Mouse (Mus musculus) gastrocnemius, postnatal 36 days (tissue): ENCODE data around the gene Ephb3. TPM values are rescaled to one million over a fixed set of nuclear protein-coding genes. Genes with fewer than 3 reads are reported as not detected.

Experiments
- DNase-seq, 2 experiments: peaks; one replicate each; pipeline ENCODE4 v3.0.0; 2022
- intact Hi-C: fragments of 180-260 bp; cut with DNase I; formaldehyde crosslinking; loops from one replicate; pipeline ENCODE4 v1.15.1; 2025
- total RNA-seq, 2 experiments: library from RNA; stranded (reverse); gene quantifications; 2 replicates each; pipeline ENCODE4 v1.2.3; 2021

The Ephb3 gene
- total RNA-seq, 2 experiments from 2014 or later = 0.84 to 1.4 TPM

DNA sequence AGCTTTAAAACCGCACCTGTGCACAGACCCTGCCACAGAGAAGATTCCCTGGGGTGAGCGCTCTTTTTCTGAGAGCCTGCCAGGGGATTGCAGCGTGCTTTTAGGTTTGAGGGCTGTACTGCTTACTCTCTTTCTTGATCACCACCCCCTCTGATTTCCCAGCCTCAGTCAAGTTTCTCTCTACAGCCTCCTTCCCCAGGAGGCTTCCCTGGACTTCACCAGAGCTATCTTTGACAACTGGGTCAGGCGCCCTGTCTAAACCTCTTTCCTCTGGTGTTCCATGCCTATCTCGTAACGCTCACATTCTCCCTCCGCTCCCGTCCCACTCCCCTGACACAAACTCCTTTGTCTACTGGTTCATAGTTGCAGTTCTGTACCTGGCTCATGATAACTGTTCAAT, 5.1 kb upstream of the Ephb3 start:
- no peak for DNase-seq
- intact Hi-C loops = loop anchor here (5.0 kb wide), 1 partner anchor 392 kb away; no protein-coding TSS in a partner anchor

- DNase-seq = no peak
- intact Hi-C loops = loop anchor here (5.0 kb wide), 1 partner anchor 210 kb away; no protein-coding TSS in a partner anchor
Measured at GRCm38 (mm10) chr16:21202731-21203130, 1.8 kb upstream of the Ephb3 start.

DNA sequence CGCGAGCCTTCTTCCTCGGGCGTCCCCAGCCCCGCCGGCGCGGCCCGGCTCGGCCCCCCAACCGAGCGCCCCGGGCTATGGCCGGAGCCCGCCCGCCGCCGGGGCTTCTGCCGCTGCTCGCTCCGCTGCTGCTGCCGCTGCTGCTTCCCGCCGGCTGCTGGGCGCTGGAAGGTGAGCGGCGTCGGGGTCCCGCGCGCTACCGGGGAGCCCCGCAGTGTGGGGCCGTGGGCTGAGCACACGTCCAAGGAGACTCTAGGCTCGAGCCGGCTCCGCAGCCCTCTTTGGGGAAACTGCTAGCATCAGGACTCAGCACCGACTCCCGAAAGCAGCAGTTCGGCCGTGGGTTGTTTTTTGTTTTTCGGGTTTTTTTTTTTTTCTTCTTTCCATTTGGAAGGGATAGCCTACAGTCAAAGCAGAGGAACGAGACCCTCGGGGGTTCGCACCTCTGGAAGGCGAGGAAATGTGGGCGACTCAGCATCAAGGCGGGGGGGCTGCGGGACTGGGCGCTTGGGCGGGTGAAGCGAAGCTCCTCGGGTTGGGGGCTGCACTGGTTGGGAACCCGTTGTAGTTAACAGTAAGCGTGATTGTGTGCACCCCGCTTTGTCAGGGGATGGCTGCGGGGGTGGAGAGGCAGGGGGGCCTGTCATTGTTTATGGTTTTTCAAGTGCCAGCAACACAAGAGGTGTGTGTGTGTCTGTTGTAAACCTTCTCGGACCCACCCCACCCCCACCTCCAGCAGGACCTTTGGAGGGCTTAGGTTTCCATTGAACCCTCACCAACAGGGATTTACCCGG, 735 bp downstream of the Ephb3 start:
- DNase-seq = no peak
- intact Hi-C loops = no loop called here

DNA sequence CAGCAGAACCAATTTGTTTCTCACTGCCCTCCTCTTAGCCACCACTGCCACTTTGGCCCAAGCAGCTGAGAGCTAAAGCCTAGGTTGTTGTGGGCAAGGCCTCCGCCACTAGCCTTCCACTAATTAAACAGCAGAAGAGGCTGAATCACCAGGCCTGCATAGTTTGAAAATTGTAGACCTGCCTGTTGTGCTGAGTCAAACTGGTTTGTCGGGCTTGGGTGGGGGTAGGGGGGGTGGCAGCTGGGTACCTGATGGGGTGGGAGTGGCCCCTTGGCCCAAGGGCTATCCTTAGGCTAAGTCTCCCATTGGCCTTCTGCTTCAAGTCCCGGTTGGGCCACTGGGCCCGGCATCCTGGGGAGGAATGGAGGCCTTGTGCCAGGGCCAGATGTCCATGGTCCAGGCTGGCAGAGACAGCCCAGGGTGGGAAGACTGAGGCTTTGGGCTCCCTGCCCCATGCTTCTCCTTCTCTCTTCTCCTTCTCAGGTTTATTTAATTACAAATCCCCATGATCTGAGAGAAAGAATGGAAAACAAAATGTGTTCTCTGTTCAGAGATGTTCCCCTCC, 3.5 kb downstream of the Ephb3 start:
- intact Hi-C loops = no loop called here
- DNase-seq = no peak

- intact Hi-C loops = no loop called here
Measured at GRCm38 (mm10) chr16:21209290-21209689, 4.7 kb downstream of the Ephb3 start.

DNA sequence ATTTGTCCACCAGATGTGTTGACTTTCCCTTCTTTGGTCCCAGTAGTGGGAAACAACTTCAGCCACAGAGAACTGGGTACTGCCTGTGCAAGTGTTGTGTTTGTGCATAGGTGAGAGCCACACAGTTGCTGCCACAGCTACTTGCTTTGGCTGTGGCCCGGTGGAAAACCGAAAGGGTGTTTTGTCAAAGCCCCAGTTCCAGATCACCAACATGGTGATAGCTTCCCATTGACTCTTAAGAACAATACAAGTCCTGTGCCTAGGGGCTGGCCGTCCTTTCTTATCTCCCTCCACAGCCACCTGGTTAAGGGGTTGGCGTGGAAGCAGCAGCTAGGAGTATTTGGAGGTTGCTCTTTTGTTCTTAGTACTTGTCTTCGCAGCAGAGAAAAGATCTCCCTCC, 5.6 kb downstream of the Ephb3 start:
- DNase-seq = no peak
- intact Hi-C loops = no loop called here

More at GRCm38 (mm10) chr16:21209290-21209689, 4.7 kb downstream of the Ephb3 start:
- DNase-seq = no peak

GRCm38 (mm10) chr16:21210667-21211338, 6.2 kb downstream of the Ephb3 start:
- peak; percentile 72 to 78 for DNase-seq
- intact Hi-C loops = no loop called here

DNA sequence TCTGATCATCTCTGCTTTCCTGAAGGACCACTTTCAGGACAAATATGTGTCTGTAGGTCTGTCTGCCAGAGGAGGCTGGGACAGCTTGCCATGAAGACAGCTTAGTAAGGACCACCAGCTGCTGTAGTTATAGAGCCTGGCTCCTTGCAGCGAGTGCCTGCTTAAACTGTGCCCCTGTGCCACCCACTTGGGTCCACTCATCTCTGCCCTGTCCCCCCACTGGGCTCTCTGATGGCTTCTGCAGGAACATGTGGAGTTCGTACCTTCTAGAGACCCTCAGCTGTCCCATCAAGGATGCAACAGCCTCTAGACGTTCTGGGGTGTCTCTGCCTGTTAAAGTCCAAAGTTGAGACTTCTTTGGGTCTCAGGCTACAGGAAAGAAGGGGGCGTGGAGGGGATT, 6.9 kb downstream of the Ephb3 start:
- no peak for DNase-seq
- intact Hi-C loops = no loop called here

GRCm38 (mm10) chr16:21212369-21212768, 7.8 kb downstream of the Ephb3 start:
- DNase-seq = no peak
- intact Hi-C loops = no loop called here

GRCm38 (mm10) chr16:21213939-21214338, 9.4 kb downstream of the Ephb3 start:
- no peak for DNase-seq
- intact Hi-C loops = no loop called here

GRCm38 (mm10) chr16:21214803-21215202, 10.2 kb downstream of the Ephb3 start:
- intact Hi-C loops = no loop called here
- DNase-seq = no peak

GRCm38 (mm10) chr16:21216047-21216446, 11.5 kb downstream of the Ephb3 start:
- intact Hi-C loops = no loop called here
- no peak for DNase-seq

DNA sequence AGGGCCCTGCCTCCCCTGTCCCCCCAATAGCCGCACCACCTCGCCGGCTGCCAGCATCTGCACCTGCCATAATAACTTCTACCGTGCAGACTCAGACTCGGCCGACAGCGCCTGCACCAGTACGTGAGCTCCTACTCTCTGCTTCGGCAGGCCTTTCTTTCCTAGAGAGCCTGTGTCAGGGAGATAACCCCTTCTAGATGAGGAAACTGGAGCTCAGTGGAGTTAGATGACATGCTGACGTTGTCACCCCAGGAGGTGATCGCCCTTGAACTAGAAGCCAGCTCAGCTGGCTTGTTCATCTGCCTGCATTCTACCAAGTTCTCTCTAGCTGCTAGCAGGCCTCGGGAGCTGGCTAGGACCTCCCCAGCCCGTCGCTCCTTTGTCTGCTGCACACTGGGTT, 12.7 kb downstream of the Ephb3 start:
- intact Hi-C loops = no loop called here
- no peak for DNase-seq

- intact Hi-C loops = no loop called here
- no peak for DNase-seq
Measured at GRCm38 (mm10) chr16:21219656-21220055, 15.1 kb downstream of the Ephb3 start.

- no peak for DNase-seq
- intact Hi-C loops = no loop called here
Measured at GRCm38 (mm10) chr16:21223038-21223437, 18.5 kb downstream of the Ephb3 start.

DNA sequence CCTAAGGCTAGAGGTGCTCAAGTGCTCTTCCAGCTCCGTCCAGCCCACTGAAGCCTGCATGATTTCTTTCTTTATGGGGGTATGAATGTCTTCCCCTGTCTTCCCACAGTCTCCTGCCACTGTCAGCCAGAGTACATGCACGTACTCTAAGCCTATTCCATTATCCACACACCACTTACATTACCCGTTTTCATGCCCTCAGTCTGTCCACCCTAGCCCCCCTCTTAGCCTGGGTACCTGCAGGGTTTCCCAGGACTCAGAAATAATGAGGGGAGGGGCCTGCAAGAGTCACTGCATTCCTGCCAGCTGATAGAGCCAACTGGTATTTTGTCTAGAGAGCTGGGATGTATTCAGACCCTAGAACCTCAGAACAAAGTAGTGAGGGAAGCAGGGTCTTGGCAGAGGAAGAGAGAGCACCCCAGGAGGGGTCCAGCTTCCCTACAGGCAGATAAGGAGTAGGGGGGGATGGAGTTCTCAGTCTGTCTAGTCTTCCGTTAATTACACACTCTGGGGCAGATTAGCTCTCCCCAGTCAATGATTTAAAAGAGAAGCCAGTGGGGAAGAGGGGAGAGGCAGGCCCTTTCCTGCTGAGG, 20.2 kb downstream of the Ephb3 start:
- intact Hi-C loops = no loop called here
- DNase-seq = no peak

- no peak for DNase-seq
- intact Hi-C loops = no loop called here
Measured at GRCm38 (mm10) chr16:21226629-21227028, 22.1 kb downstream of the Ephb3 start.

- DNase-seq = no peak
- intact Hi-C loops = no loop called here
Measured at GRCm38 (mm10) chr16:21235135-21235534, 30.6 kb downstream of the Ephb3 start.

GRCm38 (mm10) chr16:21238722-21239121, 34.2 kb downstream of the Ephb3 start:
- intact Hi-C loops = no loop called here

GRCm38 (mm10) chr16:21240547-21240946, 36.0 kb downstream of the Ephb3 start:
- intact Hi-C loops = no loop called here
- no peak for DNase-seq

More at GRCm38 (mm10) chr16:21238722-21239121, 34.2 kb downstream of the Ephb3 start:
- no peak for DNase-seq

DNA sequence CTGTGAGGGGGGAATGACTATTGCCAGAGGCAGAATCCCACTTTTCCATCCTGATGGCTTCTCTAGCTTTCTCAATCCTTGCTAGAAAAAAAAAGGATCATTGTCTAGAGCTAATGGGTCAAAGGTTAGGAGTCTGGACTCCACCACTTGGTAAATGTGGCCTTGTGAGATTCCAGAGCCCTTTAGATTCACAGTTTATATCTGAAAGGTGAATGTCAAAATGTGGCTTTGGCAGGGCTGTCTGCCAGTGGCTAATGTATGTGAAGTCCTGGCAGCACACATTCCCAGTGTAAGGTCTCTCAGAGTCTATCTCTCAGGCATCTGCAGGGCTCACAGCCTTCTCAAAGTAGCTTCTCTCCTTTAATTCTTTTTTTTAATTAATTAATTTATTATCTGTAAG, 36.5 kb downstream of the Ephb3 start:
- DNase-seq = no peak
- intact Hi-C loops = no loop called here
